Mouse (Mus musculus): ENCODE results near the gene 2410131K14Rik.

DNA sequence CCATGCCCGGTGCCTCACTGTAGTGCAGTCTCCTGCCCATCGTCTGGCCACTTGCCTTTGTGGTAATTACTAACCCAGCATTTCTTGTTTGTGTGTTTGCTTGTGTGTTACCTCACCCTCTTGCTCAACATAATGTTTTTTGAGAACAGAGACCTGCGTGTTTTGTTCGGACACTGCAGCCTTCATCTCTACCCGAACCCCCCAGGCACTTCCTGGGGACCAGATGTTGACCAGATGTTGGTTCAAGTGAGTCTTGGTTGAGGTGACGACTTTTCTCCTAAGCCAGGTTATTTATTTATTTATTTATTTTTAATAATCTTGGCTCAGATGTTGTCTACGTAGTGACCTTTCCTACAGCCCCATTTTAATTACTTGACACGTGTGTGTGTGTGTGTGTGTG lies 2.4 kb downstream of the 2410131K14Rik start:
- TF ChIP-seq CTCF (IDR thresholded peaks at IDR 0.05; ENCODE audit: borderline replicate concordance, insufficient read depth, low read depth, low read length) = no peak
- TF ChIP-seq POLR2A (IDR thresholded peaks at IDR 0.05; ENCODE audit: borderline replicate concordance, insufficient read depth, low read length) = no peak

Data from cerebellum, adult 2 months (tissue).